Mouse (Mus musculus) right cerebral cortex, adult 2 months (tissue): Measurements from ENCODE around the gene Pomgnt1.

ENCODE experiments used
- DNase-seq, 2 experiments: peaks; one replicate each; pipeline ENCODE4 v3.0.0; 2021 to 2022; ENCODE audit warnings: low spot score in 2 of 2

Pomgnt1 gene

DNA sequence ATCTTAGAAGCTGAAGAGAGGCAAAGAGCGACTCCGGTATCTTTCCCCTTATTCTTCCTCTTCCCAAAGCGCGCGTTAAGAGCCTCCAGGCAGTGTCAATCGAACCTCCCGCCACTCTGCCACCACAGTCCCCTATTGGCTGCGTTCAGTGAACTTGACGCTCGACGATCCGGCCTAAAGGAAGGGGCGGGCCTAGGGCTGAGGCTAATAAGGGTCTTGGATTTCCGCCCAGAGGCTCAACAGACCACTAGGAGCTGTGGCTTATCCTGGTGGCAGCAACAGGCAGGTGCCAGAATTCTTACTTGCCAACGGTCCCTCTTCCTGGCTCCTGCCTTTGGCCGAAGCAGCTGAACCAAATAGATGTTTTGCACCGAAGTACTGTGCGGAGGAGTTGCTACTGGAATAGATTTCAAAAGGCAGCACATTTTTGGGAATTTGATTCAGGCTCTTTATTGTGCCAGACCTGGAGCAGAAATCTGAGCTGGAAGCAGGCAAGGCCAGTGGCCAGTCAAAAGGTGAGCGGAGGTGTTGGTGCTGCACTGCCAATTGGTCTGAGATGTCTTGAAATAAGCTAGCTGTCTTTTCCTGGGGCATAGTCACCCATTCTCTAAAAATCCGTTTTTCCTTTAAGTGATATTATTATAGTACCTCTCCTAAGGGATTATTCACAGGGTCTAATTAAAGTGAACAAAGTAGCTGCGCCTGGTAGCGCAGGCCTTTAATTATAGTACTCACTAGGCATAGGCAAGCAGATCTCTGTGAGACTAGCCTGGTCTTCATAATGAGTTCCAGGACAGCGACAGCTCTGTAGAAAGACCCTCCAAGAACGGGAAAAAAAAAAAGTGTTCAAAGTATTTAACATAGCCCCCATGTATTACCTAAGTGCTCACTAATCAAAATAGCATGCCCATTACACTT is at the start of gene Pomgnt1, which contains the start of gene Rad54l:
Gene Pomgnt1 (plus strand): TSS at position 239 of the 918 bp plus-strand sequence.
Gene Rad54l (minus strand): TSS at position 89 of the 918 bp plus-strand sequence.
- peak; percentile 76 to 80 for DNase-seq

DNA sequence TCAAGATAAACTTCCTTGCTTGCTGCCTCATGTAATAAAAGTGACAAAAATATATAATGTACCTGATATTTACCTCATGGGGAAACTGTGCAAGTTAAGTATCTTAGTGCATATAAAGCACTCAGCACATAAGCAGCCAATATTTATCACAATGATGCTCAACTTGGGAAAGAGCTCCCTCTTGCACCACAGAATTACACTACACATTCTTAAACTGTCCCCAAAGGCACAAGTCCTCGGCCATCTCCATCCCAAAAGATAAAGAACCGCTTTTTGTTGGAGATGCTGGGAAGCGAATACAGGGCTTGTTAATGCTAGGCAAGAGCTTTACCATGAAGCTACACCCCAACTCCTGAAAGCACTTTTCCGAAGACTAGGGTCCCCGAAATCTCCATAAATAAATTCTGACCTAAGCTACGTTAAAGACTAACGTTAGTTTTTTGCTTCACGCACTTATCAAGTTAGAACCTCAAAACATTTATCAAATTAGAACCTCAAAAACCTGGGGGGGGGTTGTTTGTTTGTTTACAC is 49.4 kb upstream of the Pomgnt1 start:
- no peak for DNase-seq

DNA sequence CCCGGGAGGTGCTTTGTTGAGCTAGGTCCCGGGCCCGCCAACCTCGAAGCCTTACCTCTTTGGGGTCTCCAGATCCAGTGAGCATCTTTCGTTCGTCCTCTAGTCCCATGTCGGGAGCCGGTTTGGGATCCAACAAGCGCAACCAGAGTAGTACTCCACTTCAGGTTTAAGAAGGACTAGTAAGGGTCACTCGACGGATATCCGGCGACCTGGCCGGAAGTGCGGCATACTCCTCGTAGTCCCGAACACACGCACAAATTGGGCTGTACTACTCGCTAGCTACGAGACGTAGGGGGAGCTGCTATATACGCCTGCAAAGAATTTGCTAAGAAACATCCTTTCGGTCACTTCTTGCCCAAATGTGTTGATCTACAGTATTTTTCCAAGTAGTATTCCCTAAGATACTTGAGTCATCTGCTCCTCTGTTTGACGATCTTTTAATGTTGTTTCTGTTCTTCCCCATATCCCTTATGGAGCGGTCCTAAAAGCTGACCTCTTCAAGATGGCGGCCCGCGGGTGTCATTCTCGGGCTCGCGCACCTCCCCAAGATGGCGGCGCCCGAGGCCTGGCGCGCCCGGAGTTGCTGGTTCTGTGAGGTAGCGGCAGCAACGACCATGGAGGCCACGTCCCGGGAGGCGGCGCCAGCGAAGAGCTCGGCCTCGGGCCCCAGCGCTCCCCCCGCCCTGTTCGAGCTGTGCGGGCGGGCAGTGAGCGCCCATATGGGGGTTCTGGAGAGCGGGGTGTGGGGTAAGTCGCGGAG is 48.6 kb upstream of the Pomgnt1 start, which contains the start of the genes Uqcrh and Lrrc41:
Gene Uqcrh (minus strand): TSS at position 211 of the 760 bp plus-strand sequence.
Gene Lrrc41 (plus strand): TSS at position 409 of the 760 bp plus-strand sequence.
- DNase-seq: peak; percentile 95 to 96

DNA sequence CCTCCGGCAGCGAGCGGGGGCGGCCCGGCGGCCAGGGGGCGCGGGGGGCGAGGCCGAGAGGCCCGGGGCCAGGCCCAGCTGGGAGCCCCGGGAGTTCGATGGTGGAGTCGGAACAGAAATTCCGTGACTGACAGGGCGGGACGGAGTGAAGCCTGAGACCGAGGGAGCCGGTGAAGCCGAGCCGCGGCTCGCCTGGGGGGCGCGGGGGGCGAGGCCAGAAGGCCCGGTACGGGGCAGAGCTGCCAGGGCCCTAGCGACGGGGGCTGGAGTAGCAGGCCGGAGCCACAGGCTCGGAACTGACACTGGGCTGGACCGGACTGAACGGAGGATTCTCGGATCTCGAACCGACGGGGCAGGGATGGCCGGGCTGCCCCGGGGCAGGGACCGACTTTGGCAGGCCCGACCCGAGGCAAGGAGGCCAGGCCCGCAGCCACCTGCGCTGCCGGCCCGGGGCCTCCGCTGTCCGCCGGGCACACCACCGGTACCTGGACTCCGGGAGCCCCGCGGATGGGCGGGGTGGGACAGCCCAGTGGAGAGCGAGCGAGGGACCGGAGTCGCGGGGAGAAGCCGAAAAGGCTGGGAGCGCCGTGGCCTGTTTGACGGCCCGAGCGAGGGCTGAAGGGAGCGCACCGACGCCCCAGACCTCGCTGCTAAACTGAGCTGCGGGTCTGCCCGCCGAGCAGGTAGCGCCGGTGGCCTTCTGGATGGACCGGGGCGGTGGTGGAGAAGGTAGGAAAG is 47.8 kb upstream of the Pomgnt1 start:
- DNase-seq: peak; percentile 42 to 60

DNA sequence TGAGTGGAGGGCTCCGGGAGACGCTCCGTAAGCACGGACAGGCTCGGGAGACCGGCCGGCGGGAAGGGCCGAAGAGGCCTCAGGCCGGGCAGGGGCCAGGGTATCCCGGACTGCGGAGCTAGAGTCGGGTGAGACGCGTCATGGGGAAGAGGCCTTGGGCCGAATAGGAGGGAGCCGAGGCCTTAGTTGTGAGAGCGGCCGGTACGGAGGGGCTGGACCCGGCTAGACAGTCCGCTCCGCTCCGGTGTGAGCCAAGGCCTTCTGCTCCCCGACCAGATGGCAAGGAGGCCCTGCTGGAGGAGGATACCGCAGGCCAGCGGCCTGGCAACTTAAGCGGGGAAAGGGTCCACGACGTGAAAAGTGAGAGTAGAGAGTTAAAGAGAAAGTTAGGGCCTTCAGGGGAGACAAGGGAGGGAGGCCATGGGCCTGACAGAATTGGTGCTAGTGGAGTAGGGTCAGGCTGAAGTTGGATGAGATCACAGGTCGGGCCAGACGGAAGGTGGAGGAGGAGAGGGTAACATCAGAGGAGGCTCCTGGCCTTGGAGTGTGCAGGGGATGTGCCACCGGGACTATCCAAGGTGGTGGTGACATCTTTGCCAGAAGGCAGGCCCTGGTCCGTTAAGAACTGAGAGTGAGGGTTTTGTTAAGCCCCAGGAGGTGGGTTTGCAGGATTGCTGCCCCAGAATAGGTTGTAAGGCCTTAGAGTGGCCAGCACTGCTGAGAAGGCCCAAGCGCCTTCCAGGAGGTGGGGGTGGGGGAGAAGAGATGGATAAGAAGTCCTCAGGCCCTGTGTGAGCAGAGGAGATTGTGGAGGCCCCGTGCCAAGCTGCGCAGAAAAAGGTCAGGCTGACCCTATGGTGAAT is 47.0 kb upstream of the Pomgnt1 start:
- DNase-seq: peak in 1 of 2 experiments; percentile 29

DNA sequence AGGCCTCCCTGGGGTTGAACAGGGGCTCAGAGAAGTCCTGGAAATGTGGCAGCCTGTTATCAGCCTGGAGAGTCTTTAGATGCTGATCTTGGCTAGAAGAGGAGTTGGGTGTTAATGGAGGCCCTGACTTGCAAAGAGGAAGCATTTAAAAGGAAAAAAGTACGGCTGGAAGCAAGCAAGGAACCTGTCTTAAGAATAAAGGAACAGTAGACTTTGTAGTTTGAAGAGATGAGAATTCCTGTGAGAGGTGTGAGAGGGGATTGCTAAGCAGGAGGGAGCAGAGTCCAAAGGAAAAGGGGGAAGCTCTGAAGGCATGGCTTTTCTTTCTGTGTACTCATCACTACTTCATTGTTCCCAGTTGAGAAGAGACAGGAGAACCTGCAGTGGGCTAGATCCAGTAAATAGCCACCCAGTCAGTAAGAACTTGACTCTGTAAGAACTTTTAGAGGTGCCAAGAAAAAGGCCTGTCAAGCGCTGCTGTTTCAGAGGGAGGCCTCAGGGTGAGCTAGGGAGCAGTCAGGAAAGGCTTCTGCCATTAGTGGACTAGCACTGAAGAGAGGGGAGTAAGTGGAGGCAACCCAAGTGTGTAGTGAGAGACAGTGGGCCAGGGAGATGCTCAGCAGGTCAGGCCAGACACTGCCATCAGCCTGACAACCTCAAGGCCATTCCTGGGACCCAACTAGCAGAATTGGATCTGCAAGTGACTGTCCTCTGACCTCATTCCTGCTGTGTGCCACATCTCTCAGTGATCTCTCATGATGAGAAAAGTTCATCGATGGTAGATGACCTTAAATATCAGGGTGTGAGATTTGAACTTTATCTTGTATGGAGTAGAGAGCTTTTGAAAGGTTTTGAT is 46.2 kb upstream of the Pomgnt1 start:
- no peak for DNase-seq

DNA sequence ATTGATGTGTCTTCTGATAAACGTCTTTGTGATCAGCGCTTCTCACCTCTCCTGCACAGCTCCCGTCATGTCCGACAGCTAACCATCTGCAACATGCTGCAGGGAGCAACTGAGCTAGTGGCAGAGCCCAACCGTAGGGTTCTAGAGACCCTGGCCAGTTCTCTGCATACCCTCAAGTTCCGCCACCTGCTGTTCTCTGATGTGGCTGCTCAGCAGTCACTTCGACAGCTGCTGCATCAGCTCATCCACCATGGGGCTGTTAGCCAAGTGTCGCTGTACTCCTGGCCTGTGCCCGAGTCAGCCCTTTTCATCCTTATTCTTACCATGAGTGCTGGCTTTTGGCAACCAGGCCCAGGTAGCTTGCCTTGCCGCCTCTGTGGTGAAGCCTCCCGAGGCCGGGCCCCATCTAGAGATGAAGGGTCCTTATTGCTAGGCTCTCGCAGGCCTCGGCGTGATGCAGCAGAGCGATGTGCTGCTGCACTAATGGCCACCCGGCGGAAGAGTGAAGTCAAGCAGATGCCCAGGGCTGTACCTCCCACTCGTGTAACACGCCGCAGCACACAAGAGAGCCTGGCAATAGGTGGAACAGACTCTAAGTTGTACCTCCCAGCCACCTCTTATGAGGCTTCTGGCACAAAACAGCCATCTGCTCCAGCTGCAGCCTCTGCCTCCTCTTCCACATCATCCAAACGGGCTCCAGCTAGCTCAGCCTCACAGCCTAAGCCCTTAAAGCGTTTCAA is 35.0 kb upstream of the Pomgnt1 start:
- peak in 1 of 2 experiments; percentile 24 for DNase-seq

DNA sequence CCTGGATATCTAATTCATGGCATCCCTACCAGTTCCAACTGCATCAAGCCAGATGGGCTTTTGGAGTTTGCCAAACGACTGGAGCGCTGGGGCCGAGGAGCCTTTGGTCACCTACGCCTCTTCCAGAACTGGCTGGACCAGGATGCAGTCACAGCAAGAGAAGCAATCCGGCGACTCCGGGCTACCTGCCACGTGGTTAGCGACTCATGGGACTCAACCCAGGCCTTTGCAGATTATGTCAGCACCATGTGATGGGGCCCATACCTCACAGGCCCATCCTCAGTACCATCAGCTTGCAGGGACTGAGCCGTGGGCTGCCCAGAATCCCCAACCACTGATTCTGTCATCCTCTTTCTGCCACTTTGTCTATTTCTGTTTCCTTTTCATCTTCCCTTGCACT is 27.3 kb upstream of the Pomgnt1 start:
- no peak for DNase-seq

DNA sequence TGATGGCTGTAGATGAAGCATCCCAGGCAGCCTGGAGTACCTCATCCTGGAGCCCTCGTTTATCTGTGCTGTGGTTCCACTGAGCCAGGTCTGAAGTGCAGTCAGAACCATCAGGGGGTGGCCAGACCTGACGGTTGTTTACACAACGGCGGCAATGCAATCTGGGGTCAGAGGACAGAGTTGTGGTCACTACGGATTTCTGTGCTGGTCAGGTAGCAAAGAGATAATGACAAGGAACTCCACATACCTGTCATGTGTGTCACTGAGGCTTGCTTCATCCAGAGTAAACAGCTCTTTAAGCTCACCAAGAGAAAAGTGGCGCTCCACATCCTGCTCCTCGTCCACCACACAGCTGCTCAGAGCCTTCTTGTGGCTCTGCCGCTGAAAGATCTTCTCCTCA is 26.4 kb upstream of the Pomgnt1 start:
- DNase-seq: no peak

DNA sequence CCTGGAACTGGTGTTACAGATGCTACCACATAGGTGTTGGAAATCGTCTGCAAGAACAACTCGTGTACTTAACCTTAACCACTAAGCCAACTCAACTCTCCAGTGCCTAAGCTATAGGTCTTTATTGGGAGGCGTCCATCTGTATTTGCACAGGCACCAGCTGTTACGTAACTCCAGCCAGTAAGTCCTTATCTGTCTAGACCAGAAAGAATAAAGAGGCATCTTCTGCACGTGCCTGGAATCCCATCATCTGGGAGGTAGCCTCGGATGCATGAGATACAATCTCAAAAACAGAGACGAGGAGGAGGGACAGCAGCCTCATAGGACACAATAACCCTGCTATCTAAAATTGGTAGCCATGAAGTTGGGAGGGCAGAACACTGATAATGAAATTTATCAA is 22.7 kb upstream of the Pomgnt1 start:
- no peak for DNase-seq

DNA sequence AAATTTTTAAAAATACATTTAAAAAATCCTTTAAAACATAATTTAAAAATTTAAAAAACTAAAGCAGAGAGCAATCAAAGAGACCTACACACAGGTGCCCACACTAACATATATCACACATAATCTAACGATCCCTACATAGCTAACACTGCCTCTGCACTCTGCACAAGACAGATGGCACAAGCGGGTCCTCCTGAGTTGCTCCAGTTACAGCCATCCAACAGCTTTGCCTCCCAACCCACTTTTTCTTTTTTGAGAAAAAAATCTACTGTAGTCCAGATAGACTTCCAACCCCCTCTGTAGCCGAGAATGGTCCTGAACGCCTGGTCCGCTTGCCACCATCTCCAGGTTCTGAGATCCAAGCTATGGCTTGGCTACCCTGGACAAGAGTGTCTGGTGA is 18.4 kb upstream of the Pomgnt1 start:
- no peak for DNase-seq

DNA sequence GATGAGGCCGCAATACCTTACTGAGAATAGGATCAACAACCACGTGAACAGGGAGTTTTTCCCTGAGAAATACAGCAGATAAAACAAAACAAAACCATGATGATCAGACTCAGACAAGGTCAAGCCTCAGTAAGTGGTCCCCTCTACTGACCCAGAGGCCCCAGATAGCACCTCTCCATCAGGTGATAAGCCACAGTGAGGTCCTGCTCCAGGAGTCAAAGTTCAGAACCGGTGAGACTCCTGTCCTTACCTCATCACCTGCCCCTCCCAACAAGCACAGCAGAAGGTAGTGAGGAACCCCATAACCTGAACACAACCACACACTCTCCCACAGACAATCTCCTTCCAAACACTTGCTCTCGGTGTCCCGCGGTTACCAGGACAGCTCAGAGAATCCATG is 12.9 kb upstream of the Pomgnt1 start:
- DNase-seq: no peak

DNA sequence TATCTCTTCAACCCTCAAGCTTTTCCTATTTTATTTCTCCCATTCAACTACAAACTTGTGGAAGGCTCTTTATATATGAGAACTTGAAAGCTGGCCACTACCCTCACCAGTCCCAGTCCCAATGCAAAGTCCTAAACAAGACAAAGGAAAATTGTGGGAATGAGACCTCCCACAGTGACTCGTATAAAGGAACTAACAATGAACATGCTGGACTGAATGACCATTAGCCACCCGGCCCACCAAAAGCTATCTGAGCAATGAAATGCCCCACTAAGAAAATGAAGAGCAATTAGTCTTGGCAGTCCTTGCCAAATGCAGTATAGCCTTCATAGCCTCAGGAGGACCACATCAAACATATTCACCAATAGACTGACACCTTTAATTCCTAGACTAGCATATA is 12.2 kb upstream of the Pomgnt1 start:
- DNase-seq: no peak

DNA sequence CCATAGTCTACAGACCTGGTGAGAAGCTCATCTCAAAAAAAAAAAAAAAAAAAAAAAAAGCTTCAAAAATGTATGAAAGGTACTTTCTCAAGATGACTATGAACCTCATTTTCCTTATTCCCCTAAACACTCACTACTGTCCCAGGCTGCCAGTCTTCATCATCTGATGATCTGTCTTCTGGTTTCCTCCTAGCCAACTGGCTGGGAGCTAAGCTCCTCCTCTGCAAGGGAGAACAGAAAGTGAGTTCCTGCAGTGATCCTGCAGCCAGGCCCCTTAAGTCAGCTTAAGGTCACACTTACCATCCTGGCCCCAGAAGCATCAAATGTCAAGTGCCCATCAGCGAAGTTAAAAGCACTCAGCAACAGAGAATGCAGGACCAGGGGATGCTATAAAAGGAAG is 878 bp upstream of the Pomgnt1 start:
- no peak for DNase-seq

DNA sequence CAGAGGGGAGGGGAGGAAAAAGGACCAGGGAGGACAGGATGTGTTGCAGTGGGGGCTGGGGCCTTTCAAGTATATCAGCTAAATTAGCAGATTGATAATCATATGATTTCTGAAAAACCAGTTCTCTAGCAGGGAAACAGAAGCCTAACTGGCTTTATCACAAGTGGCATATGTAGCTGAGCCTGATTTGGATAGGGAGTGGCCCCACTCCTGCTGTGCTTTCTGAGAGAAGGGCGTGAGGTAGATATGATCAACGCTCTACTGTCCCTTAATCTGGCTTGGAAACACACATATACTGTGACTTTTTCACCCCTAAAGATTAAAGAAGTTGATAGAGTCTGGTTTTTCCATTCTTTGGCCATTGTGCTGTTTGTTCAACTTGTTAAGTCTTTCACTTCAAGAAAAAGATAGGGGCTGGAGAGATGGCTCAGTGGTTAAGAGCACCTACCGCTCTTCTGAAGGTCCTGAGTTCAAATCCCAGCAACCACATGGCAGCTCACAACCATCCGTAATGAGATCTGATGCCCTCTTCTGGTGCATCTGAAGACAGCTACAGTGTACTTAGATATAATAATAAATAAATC is 2.3 kb downstream of the Pomgnt1 start:
- no peak for DNase-seq

DNA sequence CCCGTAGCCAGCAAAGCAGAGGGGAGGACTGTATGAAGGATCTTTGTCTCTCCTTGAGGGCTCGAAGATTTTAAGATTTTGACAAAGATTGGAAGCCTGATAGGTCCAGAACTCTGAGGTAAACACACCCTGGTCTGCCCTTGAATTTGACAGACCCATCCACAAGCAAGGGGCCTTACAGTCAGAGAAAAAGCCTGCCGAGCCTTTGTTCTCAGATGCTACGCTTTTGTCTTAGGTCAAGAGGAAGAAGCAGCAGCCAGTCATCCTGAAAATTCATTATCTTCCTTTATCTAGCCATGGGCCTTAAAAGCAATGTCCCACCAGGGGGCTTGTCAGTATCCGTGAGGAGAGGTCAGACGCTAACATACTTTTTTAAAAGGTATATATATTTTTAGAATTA is 4.3 kb downstream of the Pomgnt1 start:
- DNase-seq: no peak

DNA sequence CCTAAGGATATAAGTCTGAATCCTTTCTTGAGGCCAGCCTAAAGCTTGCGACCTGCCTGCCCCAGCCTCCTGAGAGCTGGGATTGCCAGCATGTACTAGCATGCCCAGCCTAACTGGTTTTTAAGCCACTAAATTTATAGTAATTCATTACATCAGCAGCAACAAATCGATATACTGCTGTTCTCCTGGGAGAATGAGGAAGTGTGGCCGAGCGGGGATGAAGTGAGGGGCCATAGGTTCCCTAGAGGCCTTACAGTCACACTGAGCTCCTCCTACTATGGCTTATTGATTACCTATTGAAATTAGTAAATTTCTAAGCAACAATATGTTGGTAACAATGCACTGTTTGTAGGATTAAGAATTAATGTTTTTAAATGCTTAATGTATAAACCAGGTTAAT is 9.5 kb downstream of the Pomgnt1 start:
- no peak for DNase-seq

DNA sequence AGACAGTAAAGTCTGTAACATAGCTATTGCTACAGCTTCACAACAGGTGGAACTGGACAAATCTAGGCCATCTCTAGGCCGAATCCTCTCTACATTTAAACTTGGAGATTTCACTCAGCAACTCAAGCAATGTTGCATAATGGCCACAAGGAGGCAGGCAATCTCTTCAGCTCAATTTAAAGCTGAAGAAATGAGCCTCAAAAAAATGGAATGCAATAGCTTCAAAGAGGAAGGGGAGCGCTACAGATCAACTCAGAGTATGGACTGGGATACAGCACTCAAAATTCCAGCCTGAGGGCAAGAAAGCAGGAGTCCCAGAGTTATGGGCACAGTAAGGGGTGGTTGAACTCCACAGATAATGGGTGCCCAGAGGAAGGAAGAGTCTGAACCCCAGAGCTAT is 11.3 kb downstream of the Pomgnt1 start:
- DNase-seq: peak in 1 of 2 experiments; percentile 27
